Mouse (Mus musculus): Measurements from ENCODE around the gene Ifnb1.
"Not testable (repeated sequence)": the region's sequence is repeated elsewhere in the genome, so short reads cannot be mapped to it uniquely, and the experiment has no call there.

The Ifnb1 gene

GRCm38 (mm10) chr4:88522674-88523073, at the start of gene Ifnb1:
Ifnb1 (minus strand) TSS chr4:88522774.
- no peak for DNase-seq (ENCODE audit: low spot score)

GRCm38 (mm10) chr4:88571698-88572097, 49.1 kb upstream of the Ifnb1 start, which contains the start of gene Ifna14:
Ifna14 (minus strand) TSS chr4:88571798.
- no peak for DNase-seq (ENCODE audit: low spot score)

- no peak for DNase-seq (ENCODE audit: low spot score)
These were observed 39.2 kb upstream of the Ifnb1 start for GRCm38 (mm10) chr4:88561791-88562190.

- DNase-seq (ENCODE audit: low spot score): not testable (repeated sequence)
These were observed 35.6 kb upstream of the Ifnb1 start, which contains the start of gene Ifna15 for GRCm38 (mm10) chr4:88558145-88558544. Ifna15 (minus strand) TSS chr4:88558245.

GRCm38 (mm10) chr4:88550161-88550945, 27.8 kb upstream of the Ifnb1 start:
- peak; percentile 51 for DNase-seq (ENCODE audit: low spot score)

GRCm38 (mm10) chr4:88547986-88548385, 25.4 kb upstream of the Ifnb1 start:
- no peak for DNase-seq (ENCODE audit: low spot score)

GRCm38 (mm10) chr4:88543649-88544234, 21.2 kb upstream of the Ifnb1 start:
- peak; percentile 50 for DNase-seq (ENCODE audit: low spot score)

GRCm38 (mm10) chr4:88537328-88537727, 14.8 kb upstream of the Ifnb1 start:
- no peak for DNase-seq (ENCODE audit: low spot score)

GRCm38 (mm10) chr4:88536640-88537039, 14.1 kb upstream of the Ifnb1 start:
- DNase-seq (ENCODE audit: low spot score): no peak

- DNase-seq (ENCODE audit: low spot score): no peak
These were observed 13.2 kb upstream of the Ifnb1 start for GRCm38 (mm10) chr4:88535742-88536141.

- DNase-seq (ENCODE audit: low spot score): no peak
These were observed 12.3 kb upstream of the Ifnb1 start for GRCm38 (mm10) chr4:88534903-88535302.

- no peak for DNase-seq (ENCODE audit: low spot score)
These were observed 10.9 kb upstream of the Ifnb1 start for GRCm38 (mm10) chr4:88533499-88533898.

GRCm38 (mm10) chr4:88530892-88531291, 8.3 kb upstream of the Ifnb1 start:
- no peak for DNase-seq (ENCODE audit: low spot score)

- DNase-seq (ENCODE audit: low spot score): no peak
These were observed 7.7 kb upstream of the Ifnb1 start for GRCm38 (mm10) chr4:88530271-88530670.

- DNase-seq (ENCODE audit: low spot score): no peak
These were observed 3.9 kb upstream of the Ifnb1 start for GRCm38 (mm10) chr4:88526379-88527049.

- DNase-seq (ENCODE audit: low spot score): no peak
These were observed 2.8 kb upstream of the Ifnb1 start for GRCm38 (mm10) chr4:88525393-88525792.

- no peak for DNase-seq (ENCODE audit: low spot score)
These were observed 667 bp upstream of the Ifnb1 start for GRCm38 (mm10) chr4:88523241-88523640.

GRCm38 (mm10) chr4:88517957-88518356, 4.6 kb downstream of the Ifnb1 start:
- no peak for DNase-seq (ENCODE audit: low spot score)

- DNase-seq (ENCODE audit: low spot score): no peak
These were observed 6.8 kb downstream of the Ifnb1 start for GRCm38 (mm10) chr4:88515711-88516211.

- no peak for DNase-seq (ENCODE audit: low spot score)
These were observed 7.3 kb downstream of the Ifnb1 start for GRCm38 (mm10) chr4:88515250-88515649.

- DNase-seq (ENCODE audit: low spot score): peak; percentile 17
These were observed 8.2 kb downstream of the Ifnb1 start for GRCm38 (mm10) chr4:88514403-88514802.

GRCm38 (mm10) chr4:88513743-88514142, 8.8 kb downstream of the Ifnb1 start:
- no peak for DNase-seq (ENCODE audit: low spot score)

GRCm38 (mm10) chr4:88503753-88504152, 18.8 kb downstream of the Ifnb1 start:
- DNase-seq (ENCODE audit: low spot score): no peak
